Mouse (Mus musculus) kidney, adult 2 months (tissue): Measurements from ENCODE around the gene G6pc. TPM values are rescaled to one million over a fixed set of nuclear protein-coding genes. Genes with fewer than 3 reads are reported as not detected.

Experiments used
- DNase-seq: peaks from one replicate; pipeline ENCODE4 v3.0.0; 2021
- H3K27ac ChIP-seq: fragments of 200-500 bp; 2 replicates; pipeline ENCODE4 v1.5.1; 2012; ENCODE audit warnings: low read depth, low read length, control low read depth, inconsistent platforms; ENCODE audit not compliant: insufficient read depth
- H3K27me3 ChIP-seq: fragments of 200-500 bp; replicated peaks from 2 replicates; pipeline ENCODE4 v1.6.1; 2012; ENCODE audit warnings: mild to moderate bottlenecking, moderate library complexity, low read length, inconsistent platforms; ENCODE audit not compliant: control insufficient read depth, insufficient read depth
- H3K36me3 ChIP-seq: fragments of 200-500 bp; 2 replicates; pipeline ENCODE4 v1.6.1; 2012; ENCODE audit warnings: mild to moderate bottlenecking, moderate library complexity, low read length, inconsistent platforms; ENCODE audit not compliant: control insufficient read depth, insufficient read depth
- H3K4me1 ChIP-seq: fragments of 200-500 bp; 2 replicates; pipeline ENCODE4 v1.6.1; 2011; ENCODE audit warnings: low read length; ENCODE audit not compliant: control insufficient read depth, insufficient read depth
- H3K4me3 ChIP-seq: fragments of 200-500 bp; 2 replicates; pipeline ENCODE4 v1.5.1; 2011; ENCODE audit warnings: mild to moderate bottlenecking, low read depth, low read length, control low read depth; ENCODE audit not compliant: insufficient read depth
- CTCF ChIP-seq: fragments of 200-500 bp; conservative IDR thresholded peaks from 2 replicates; pipeline ENCODE4 v1.5.1; 2011; ENCODE audit warnings: low read depth, mild to moderate bottlenecking, control low read depth, low read length, moderate library complexity, mixed read lengths; ENCODE audit not compliant: insufficient read depth, insufficient read length
- POLR2A ChIP-seq: fragments of 200-500 bp; IDR thresholded peaks from one replicate; pipeline ENCODE4 v1.6.1; 2011; ENCODE audit warnings: low read depth, low read length, control low read depth
- WGBS: fragments of 180-500 bp; shearing (Covaris S2); methylation state at CpG from one replicate; pipeline ENCODE4 v1.1.7; 2018; 5-methylcytosine and 5-hydroxymethylcytosine counted together
- polyA plus RNA-seq: library from polyadenylated mRNA; depleted of rRNA; stranded (reverse); fragments of >200 nt; gene quantifications from 2 replicates; pipeline ENCODE4 v1.2.3, GENCODE M21; 2012; rRNA removed

Gene G6pc
- polyA plus RNA-seq, 1 experiment, result 349 TPM

GRCm38 (mm10) chr11:101419610-101420009, 52.2 kb downstream of the G6pc start:
- WGBS, result 49% methylated on average over 3 of the region's 3 CpGs
- Histone ChIP-seq H3K36me3 (no peaks in the 10 kb centered on the region), H3K27ac (no peak overlapping the region), H3K4me1 (peaks cover 16% of the 10 kb centered on the region), H3K27me3 (no peaks in the 10 kb centered on the region), H3K4me3 (no peak overlapping the region)
- TF ChIP-seq POLR2A (no peak), CTCF (no peak)
- DNase-seq, result no peak

GRCm38 (mm10) chr11:101420148-101420547, 52.8 kb downstream of the G6pc start:
- Histone ChIP-seq H3K4me1 (peaks cover 16% of the 10 kb centered on the region), H3K36me3 (no peaks in the 10 kb centered on the region), H3K27ac (no peak overlapping the region), H3K27me3 (no peaks in the 10 kb centered on the region), H3K4me3 (no peak overlapping the region)
- WGBS, result 88% methylated on average over 5 of the region's 5 CpGs
- TF ChIP-seq POLR2A, result no peak
- no peak for TF ChIP-seq CTCF
- DNase-seq, result no peak

- DNase-seq, result no peak
- TF ChIP-seq POLR2A, result no peak
- TF ChIP-seq CTCF, result no peak
- no peaks in the 10 kb centered on the region for H3K36me3 ChIP-seq
- WGBS, result 6% methylated on average over 23 of the region's 23 CpGs
- peaks cover 18% of the 10 kb centered on the region for H3K4me1 ChIP-seq
- H3K4me3 ChIP-seq, result peak within 1 kb of the TSS; percentile 87
- no peaks in the 10 kb centered on the region for H3K27me3 ChIP-seq
- peak within 1 kb of the TSS; percentile 78 for H3K27ac ChIP-seq
Observed at GRCm38 (mm10) chr11:101424105-101424851, 56.9 kb downstream of the G6pc start, which contains the start of gene Gm27029. TSS of gene Gm27029 (minus strand) at chr11:101424796.

GRCm38 (mm10) chr11:101424925-101425813, 57.8 kb downstream of the G6pc start, which contains the start of the genes Rundc1 and Ptges3l:
TSS of gene Rundc1 (plus strand) at chr11:101425085.
TSS of gene Ptges3l (minus strand) at chr11:101425333.
- TF ChIP-seq CTCF, result no peak
- TF ChIP-seq POLR2A, result peak; percentile 39
- no peaks in the 10 kb centered on the region for H3K27me3 ChIP-seq
- WGBS, result under 1% methylated on average over 81 of the region's 81 CpGs
- DNase-seq, result peak; percentile 98
- peak within 1 kb of the TSS; percentile 78 for H3K27ac ChIP-seq
- peaks cover 18% of the 10 kb centered on the region for H3K4me1 ChIP-seq
- no peaks in the 10 kb centered on the region for H3K36me3 ChIP-seq
- peak within 1 kb of the TSS; percentile 87 for H3K4me3 ChIP-seq

GRCm38 (mm10) chr11:101426165-101426564, 58.8 kb downstream of the G6pc start:
- no peak overlapping the region for H3K27ac ChIP-seq
- TF ChIP-seq CTCF, result no peak
- DNase-seq, result no peak
- H3K27me3 ChIP-seq, result no peaks in the 10 kb centered on the region
- H3K36me3 ChIP-seq, result 0 out of 2 replicates have a peak, but pooled peaks cover 1% of the 10 kb centered on the region
- H3K4me3 ChIP-seq, result no peak overlapping the region
- 42% methylated on average over 8 of the region's 8 CpGs for WGBS
- H3K4me1 ChIP-seq, result peaks cover 18% of the 10 kb centered on the region

Other genes starting within 250 kb of the G6pc start
- gene Retreg3, start 247.7 kb upstream of the G6pc start, polyA plus RNA-seq, result 60.0 and 65.2 TPM in 2 replicates
- 14.1 and 19.2 TPM in 2 replicates for gene Tubg1, start 247.6 kb upstream of the G6pc start, polyA plus RNA-seq
- 1.4 and 1.8 TPM in 2 replicates for gene Tubg2, start 211.7 kb upstream of the G6pc start, polyA plus RNA-seq
- 3.4 and 3.6 TPM in 2 replicates for gene Cntnap1, start 197.0 kb upstream of the G6pc start, polyA plus RNA-seq
- 19.3 and 22.7 TPM in 2 replicates for gene Plekhh3, start 196.2 kb upstream of the G6pc start, polyA plus RNA-seq
- 0.33 and 0.34 TPM in 2 replicates for gene Ccr10, start 192.1 kb upstream of the G6pc start, polyA plus RNA-seq
- 44.8 and 48.5 TPM in 2 replicates for gene Ezh1, start 141.1 kb upstream of the G6pc start, polyA plus RNA-seq
- gene Ramp2, start 121.5 kb upstream of the G6pc start, polyA plus RNA-seq, result 75.9 and 86.6 TPM in 2 replicates
- 112 and 116 TPM in 2 replicates for gene Vps25, start 113.9 kb upstream of the G6pc start, polyA plus RNA-seq
- 134 and 160 TPM in 2 replicates for gene Wnk4, start 107.0 kb upstream of the G6pc start, polyA plus RNA-seq
- gene Cntd1, start 88.5 kb upstream of the G6pc start, polyA plus RNA-seq, result 1.3 and 1.6 TPM in 2 replicates
- gene Coa3, start 88.4 kb upstream of the G6pc start, polyA plus RNA-seq, result 540 and 572 TPM in 2 replicates
- gene Becn1, start 65.3 kb upstream of the G6pc start, polyA plus RNA-seq, result 61.9 and 89.5 TPM in 2 replicates
- 61.6 and 75.5 TPM in 2 replicates for gene Psme3, start 51.3 kb upstream of the G6pc start, polyA plus RNA-seq
- gene Aoc2, start 42.5 kb upstream of the G6pc start, polyA plus RNA-seq, result 2.6 and 3.1 TPM in 2 replicates
- gene Aoc3, start 37.0 kb upstream of the G6pc start, polyA plus RNA-seq, result 12.5 and 14.8 TPM in 2 replicates
- 26.3 and 29.2 TPM in 2 replicates for gene Aarsd1, start 50.1 kb downstream of the G6pc start, polyA plus RNA-seq
- 0.92 and 1.6 TPM in 2 replicates for gene Gm27029, start 57.2 kb downstream of the G6pc start, polyA plus RNA-seq
- 24.7 and 27.6 TPM in 2 replicates for gene Rundc1, start 57.5 kb downstream of the G6pc start, polyA plus RNA-seq
- 4.6 and 6.0 TPM in 2 replicates for gene Ptges3l, start 57.8 kb downstream of the G6pc start, polyA plus RNA-seq
- 408 and 409 TPM in 2 replicates for gene Rpl27, start 74.7 kb downstream of the G6pc start, polyA plus RNA-seq
- 25.6 and 29.6 TPM in 2 replicates for gene Ifi35, start 80.8 kb downstream of the G6pc start, polyA plus RNA-seq
- gene Rnd2, start 97.4 kb downstream of the G6pc start, polyA plus RNA-seq, result 14.1 and 15.3 TPM in 2 replicates
- gene Vat1, start 98.7 kb downstream of the G6pc start, polyA plus RNA-seq, result 59.2 and 62.5 TPM in 2 replicates
- gene Brca1, start 184.4 kb downstream of the G6pc start, polyA plus RNA-seq, result 0.12 and 0.16 TPM in 2 replicates
- gene Nbr1, start 184.6 kb downstream of the G6pc start, polyA plus RNA-seq, result 107 and 134 TPM in 2 replicates
- gene Tmem106a, start 214.7 kb downstream of the G6pc start, polyA plus RNA-seq, result 392 and 429 TPM in 2 replicates
- gene Gm11634, start 231.7 kb downstream of the G6pc start, polyA plus RNA-seq, result not detected in 2 replicates